ENCODE assay signal across 8 mouse cellular contexts in genomic region chr17:70847751-70848510, GRCm38 (mm10). TPM values are rescaled to one million over a fixed set of nuclear protein-coding genes. Genes with fewer than 3 reads are reported as not detected.
DNase-seq lines count a peak whose midpoint lies in the region; ATAC-seq lines count a peak whose summit lies in the region.

No protein-coding gene starts in this region.

- H3K4me2 ChIP-seq in liver, embryonic 13.5 days: peak overlapping the region; percentile 83

- no peaks in the 10 kb centered on the region for H3K9me3 ChIP-seq in hindbrain, embryonic 10.5 days
- H3K9me3 ChIP-seq in liver, embryonic 13.5 days (replicated peaks): no peaks in the 10 kb centered on the region

- DNase-seq in CD4-positive, CD25-positive, alpha-beta regulatory T cell, adult 2 months (ENCODE audit: low read depth, low spot score): peak; percentile 61
- DNase-seq in embryo, embryonic 11 days: peak; percentile 69
- DNase-seq in hindbrain, embryonic 10.5 days (ENCODE audit: low spot score): peak; percentile 29
- no peak for DNase-seq in liver, embryonic 13.5 days
- DNase-seq in splenic B cell, adult 2 months (ENCODE audit: low read depth, low spot score): peak; percentile 48
- DNase-seq in layer of hippocampus, adult 18-20 months (ENCODE audit: low spot score in 2 of 2): no peak

- peak overlapping the region; percentile 74 for H3K9ac ChIP-seq in liver, embryonic 13.5 days

- no peak for ATAC-seq in CD4-positive, CD25-positive, alpha-beta regulatory T cell, adult 4 months
- no peak for ATAC-seq in liver, embryonic 13.5 days (ENCODE audit: low read depth)
- ATAC-seq in frontal cortex, adult (ENCODE audit: low TSS enrichment): no peak

- peak overlapping the region; percentile 85 for H3K4me3 ChIP-seq in hindbrain, embryonic 10.5 days
- H3K4me3 ChIP-seq in liver, embryonic 13.5 days (replicated peaks): peak overlapping the region; percentile 67

- H3K27ac ChIP-seq in hindbrain, embryonic 10.5 days: peak overlapping the region; percentile 97
- H3K27ac ChIP-seq in liver, embryonic 13.5 days: peak overlapping the region; percentile 77

- under 1% methylated on average over 17 of the region's 17 CpGs for WGBS in hindbrain, embryonic 10.5 days
- WGBS in liver, embryonic 13.5 days (ENCODE audit: insufficient replicate concordance): 4% methylated on average over 17 of the region's 17 CpGs

- peaks cover 36% of the 10 kb centered on the region for H3K36me3 ChIP-seq in hindbrain, embryonic 10.5 days
- peaks cover 16% of the 10 kb centered on the region for H3K36me3 ChIP-seq in liver, embryonic 13.5 days
- H3K36me3 ChIP-seq in splenic B cell, adult 2 months (ENCODE audit: control insufficient read depth, insufficient read depth, low read length, poor library complexity, severe bottlenecking): peaks cover 16% of the 10 kb centered on the region

- H3K4me1 ChIP-seq in hindbrain, embryonic 10.5 days (replicated peaks): peaks cover 47% of the 10 kb centered on the region
- H3K4me1 ChIP-seq in liver, embryonic 13.5 days (replicated peaks): peaks cover 45% of the 10 kb centered on the region

- no peaks in the 10 kb centered on the region for H3K27me3 ChIP-seq in hindbrain, embryonic 10.5 days (ENCODE audit: insufficient read depth, poor library complexity, severe bottlenecking)
- H3K27me3 ChIP-seq in liver, embryonic 13.5 days: peaks cover 41% of the 10 kb centered on the region
- H3K27me3 ChIP-seq in splenic B cell, adult 2 months (ENCODE audit: control insufficient read depth, insufficient read depth, low read length, poor library complexity, severe bottlenecking): no peaks in the 10 kb centered on the region

RNA-seq across cellular contexts. Expression of gene Tgif1, which starts 5.4 kb away (rescaled TPM):
- 10 to 100 TPM; 57.4 to 72.4 TPM for polyA plus RNA-seq in CD4-positive, CD25-positive, alpha-beta regulatory T cell, adult 4 months (2017; shearing (Covaris generic))
- 68.9 and 83.0 TPM in 2 replicates for polyA plus RNA-seq in hindbrain, embryonic 10.5 days (2016; fragmentation: Nextera tagmentation; extraction: Ambion mirVana)
- 8.9 and 10.1 TPM in 2 replicates for polyA plus RNA-seq in liver, embryonic 13.5 days (2015; fragmentation: Nextera tagmentation; extraction: Ambion mirVana)
- 1 to 10 TPM; 1.0 to 3.6 TPM for total RNA-seq in layer of hippocampus, adult 18-20 months (2021)

Comparison
In these comparisons a context has a peak if more than half of its experiments do, and no peak if none do; other contexts are left out.
1. DNase-seq: peak in CD4-positive, CD25-positive, alpha-beta regulatory T cell, adult 2 months (single experiment), embryo, embryonic 11 days (single experiment), hindbrain, embryonic 10.5 days (single experiment) and splenic B cell, adult 2 months (single experiment); none in liver, embryonic 13.5 days (single experiment) and layer of hippocampus, adult 18-20 months (0 of 2).